Mouse (Mus musculus) hindbrain, embryonic 14.5 days (tissue): ENCODE results near the gene Inava. TPM values are rescaled to one million over a fixed set of nuclear protein-coding genes. Genes with fewer than 3 reads are reported as not detected.

ENCODE experiments used
- ATAC-seq: fragments of 200-750 bp; cut with Nextera tagmentation; 2 replicates; pipeline ENCODE4 v1.8.0; 2017; ENCODE audit warnings: moderate number of reproducible peaks, mild to moderate bottlenecking, moderate TSS enrichment, moderate library complexity; ENCODE audit not compliant: low FRiP score
- DNase-seq: peaks from one replicate; pipeline ENCODE4 v3.0.0-alpha.2; 2015; ENCODE audit warnings: low spot score
- H3K27ac ChIP-seq: fragments of 300-500 bp; sonication (generic); 2 replicates; pipeline ENCODE4 v1.5.1; 2014; ENCODE audit warnings: mild to moderate bottlenecking, moderate library complexity
- H3K27me3 ChIP-seq: fragments of 300-500 bp; sonication (generic); 2 replicates; pipeline ENCODE4 v1.6.1; 2014; ENCODE audit warnings: mild to moderate bottlenecking, low read length, mixed read lengths; ENCODE audit not compliant: control insufficient read depth, insufficient read depth
- H3K36me3 ChIP-seq: fragments of 300-500 bp; sonication (generic); replicated peaks from 2 replicates; pipeline ENCODE4 v1.6.1; 2014; ENCODE audit not compliant: control insufficient read depth, insufficient read depth
- H3K4me1 ChIP-seq: fragments of 300-500 bp; sonication (generic); replicated peaks from 2 replicates; pipeline ENCODE4 v1.6.1; 2014; ENCODE audit warnings: antibody characterized with exemption, low read length, mixed read lengths; ENCODE audit not compliant: control insufficient read depth, insufficient read depth
- H3K4me2 ChIP-seq: fragments of 300-500 bp; sonication (generic); replicated peaks from 2 replicates; pipeline ENCODE4 v1.6.1; 2014; ENCODE audit warnings: mild to moderate bottlenecking, moderate library complexity
- H3K4me3 ChIP-seq: fragments of 300-500 bp; sonication (generic); replicated peaks from 2 replicates; pipeline ENCODE4 v1.5.1; 2014; ENCODE audit warnings: mild to moderate bottlenecking, low read length
- H3K9ac ChIP-seq: fragments of 300-500 bp; sonication (generic); 2 replicates; pipeline ENCODE4 v1.6.1; 2014
- H3K9me3 ChIP-seq: fragments of 300-500 bp; sonication (generic); 2 replicates; pipeline ENCODE4 v1.6.1; 2016; ENCODE audit warnings: low read length; ENCODE audit not compliant: control insufficient read depth
- WGBS: fragments of 180-500 bp; shearing (Covaris S2); extraction: QIAGEN DNeasy Blood & Tissue Kit; methylation state at CpG from one replicate; pipeline ENCODE4 v1.1.7; 2014; 5-methylcytosine and 5-hydroxymethylcytosine counted together
- polyA plus RNA-seq: library from polyadenylated mRNA; unstranded; fragments of >200 nt; fragmentation: Nextera tagmentation; extraction: Ambion mirVana; gene quantifications from 2 replicates; pipeline ENCODE4 v1.2.1, GENCODE M21; 2014

The Inava gene
- polyA plus RNA-seq, 1 experiment from 2014 or later: 2.6 TPM

GRCm38 (mm10) chr1:136223758-136224342 is 10.2 kb downstream of the Inava start:
- Histone ChIP-seq H3K4me1 (peaks cover 14% of the 10 kb centered on the region), H3K4me3 (no peak overlapping the region), H3K27ac (no peak overlapping the region), H3K27me3 (no peaks in the 10 kb centered on the region), H3K36me3 (no peaks in the 10 kb centered on the region), H3K4me2 (no peak overlapping the region), H3K9me3 (no peaks in the 10 kb centered on the region), H3K9ac (no peak overlapping the region)
- no peak for DNase-seq
- 92% methylated on average over 10 of the region's 10 CpGs for WGBS
- no peak for ATAC-seq

GRCm38 (mm10) chr1:136222386-136222785 is 11.7 kb downstream of the Inava start:
- 87% methylated on average over 10 of the region's 10 CpGs for WGBS
- H3K27me3 ChIP-seq: no peaks in the 10 kb centered on the region
- ATAC-seq (no peak), DNase-seq (no peak)
- H3K4me2 ChIP-seq: no peak overlapping the region
- no peaks in the 10 kb centered on the region for H3K36me3 ChIP-seq
- no peak overlapping the region for H3K4me3 ChIP-seq
- no peaks in the 10 kb centered on the region for H3K9me3 ChIP-seq
- H3K4me1 ChIP-seq: 0 out of 2 replicates have a peak, but pooled peaks cover 2% of the 10 kb centered on the region
- no peak overlapping the region for H3K27ac ChIP-seq
- no peak overlapping the region for H3K9ac ChIP-seq

GRCm38 (mm10) chr1:136220037-136220871 is 13.8 kb downstream of the Inava start:
- Histone ChIP-seq H3K36me3 (no peaks in the 10 kb centered on the region), H3K27ac (no peak overlapping the region), H3K4me1 (no peaks in the 10 kb centered on the region), H3K9ac (no peak overlapping the region), H3K4me3 (no peak overlapping the region), H3K27me3 (no peaks in the 10 kb centered on the region), H3K4me2 (no peak overlapping the region), H3K9me3 (no peaks in the 10 kb centered on the region)
- WGBS: 82% methylated on average over 10 of the region's 10 CpGs
- no peak for DNase-seq
- no peak for ATAC-seq

- Histone ChIP-seq H3K4me1 (no peaks in the 10 kb centered on the region), H3K4me2 (no peak overlapping the region), H3K27ac (no peak overlapping the region), H3K36me3 (no peaks in the 10 kb centered on the region), H3K27me3 (no peaks in the 10 kb centered on the region), H3K9ac (no peak overlapping the region), H3K4me3 (no peak overlapping the region), H3K9me3 (no peaks in the 10 kb centered on the region)
- WGBS: 77% methylated on average over 15 of the region's 15 CpGs
- DNase-seq: no peak
- no peak for ATAC-seq
Measured at GRCm38 (mm10) chr1:136214304-136214703, 19.8 kb downstream of the Inava start.

GRCm38 (mm10) chr1:136212803-136213202 is 21.3 kb downstream of the Inava start, which contains the start of gene Mroh3:
TSS of gene Mroh3 (minus strand) at chr1:136212828.
- Histone ChIP-seq H3K27me3 (no peaks in the 10 kb centered on the region), H3K27ac (no peak within 1 kb of the TSS), H3K4me1 (no peaks in the 10 kb centered on the region), H3K9ac (no peak within 1 kb of the TSS), H3K4me2 (no peak within 1 kb of the TSS), H3K9me3 (no peaks in the 10 kb centered on the region), H3K4me3 (no peak within 1 kb of the TSS), H3K36me3 (no peaks in the 10 kb centered on the region)
- DNase-seq (no peak), ATAC-seq (peak; percentile 40)
- WGBS: 39% methylated on average over 3 of the region's 3 CpGs

GRCm38 (mm10) chr1:136190033-136190432 is 44.0 kb downstream of the Inava start:
- DNase-seq: no peak
- Histone ChIP-seq H3K4me1 (no peaks in the 10 kb centered on the region), H3K27me3 (no peaks in the 10 kb centered on the region), H3K4me2 (no peak overlapping the region), H3K4me3 (no peak overlapping the region), H3K9ac (no peak overlapping the region), H3K9me3 (no peaks in the 10 kb centered on the region), H3K36me3 (no peaks in the 10 kb centered on the region), H3K27ac (no peak overlapping the region)
- ATAC-seq: no peak
- WGBS: 92% methylated on average over 5 of the region's 5 CpGs

GRCm38 (mm10) chr1:136179511-136180001 is 54.5 kb downstream of the Inava start:
- Histone ChIP-seq H3K4me3 (no peak overlapping the region), H3K27ac (no peak overlapping the region), H3K27me3 (no peaks in the 10 kb centered on the region), H3K9ac (no peak overlapping the region), H3K36me3 (peaks cover 39% of the 10 kb centered on the region), H3K9me3 (no peaks in the 10 kb centered on the region), H3K4me2 (no peak overlapping the region), H3K4me1 (no peaks in the 10 kb centered on the region)
- 58% methylated on average over 2 of the region's 2 CpGs for WGBS
- ATAC-seq (no peak), DNase-seq (no peak)

- Histone ChIP-seq H3K4me1 (peaks cover 8% of the 10 kb centered on the region), H3K27ac (no peak overlapping the region), H3K36me3 (peaks cover 47% of the 10 kb centered on the region), H3K4me2 (no peak overlapping the region), H3K9me3 (no peaks in the 10 kb centered on the region), H3K4me3 (no peak overlapping the region), H3K27me3 (no peaks in the 10 kb centered on the region), H3K9ac (no peak overlapping the region)
- no peak for DNase-seq
- no peak for ATAC-seq
- 53% methylated on average over 6 of the region's 6 CpGs for WGBS
Measured at GRCm38 (mm10) chr1:136178741-136179140, 55.3 kb downstream of the Inava start.

GRCm38 (mm10) chr1:136177085-136177484 is 57.0 kb downstream of the Inava start:
- Histone ChIP-seq H3K4me1 (peaks cover 13% of the 10 kb centered on the region), H3K9me3 (no peaks in the 10 kb centered on the region), H3K9ac (no peak overlapping the region), H3K36me3 (peaks cover 64% of the 10 kb centered on the region), H3K4me2 (no peak overlapping the region), H3K27ac (no peak overlapping the region), H3K27me3 (no peaks in the 10 kb centered on the region), H3K4me3 (no peak overlapping the region)
- DNase-seq (no peak), ATAC-seq (no peak)
- WGBS: 85% methylated on average over 2 of the region's 2 CpGs
